In the genomic region with DNA sequence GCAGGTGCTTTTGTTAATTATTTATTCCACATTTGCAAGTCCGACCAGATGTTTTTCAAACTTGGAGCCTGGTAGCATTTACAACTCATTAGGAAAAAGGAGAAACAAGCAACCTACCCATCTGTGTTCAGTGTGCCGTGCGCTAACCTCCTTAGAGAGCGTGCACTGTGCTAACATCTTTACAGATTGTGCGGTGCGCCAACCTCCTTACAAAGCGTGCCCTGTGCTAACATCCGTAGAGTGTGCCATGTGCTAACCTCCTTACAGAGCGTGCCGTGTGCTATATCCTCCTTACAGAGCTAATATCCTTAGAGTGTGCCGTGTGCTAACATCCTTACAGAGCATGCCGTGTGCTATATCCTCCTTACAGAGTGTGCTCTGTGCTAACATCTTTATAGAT, we compare ENCODE assay signal across 24 mouse cellular contexts.
DNase-seq lines count a peak whose midpoint lies in the region; ATAC-seq lines count a peak whose summit lies in the region.
"Had no signal": no experiment of that assay in that cellular context is flagged by ENCODE, and none has a peak within 500 bp of the region (broad histone marks: within the 10 kb centered on the region; RNA-seq: fewer than 3 reads in every experiment).

No protein-coding gene starts in this region.

- H3K9me3 ChIP-seq in forebrain, embryonic 13.5 days (replicated peaks), result no peaks in the 10 kb centered on the region
- no peaks in the 10 kb centered on the region for H3K9me3 ChIP-seq in forebrain, embryonic 11.5 days (ENCODE audit: control insufficient read depth, low read length)
- H3K9me3 ChIP-seq in megakaryocyte, embryonic 14.5 days, result 0 out of 2 replicates have a peak, but pooled peaks cover 5% of the 10 kb centered on the region
- H3K9me3 ChIP-seq in forebrain, embryonic 16.5 days (ENCODE audit: control insufficient read depth, low read length), result no peaks in the 10 kb centered on the region
- H3K9me3 ChIP-seq: embryonic facial prominence, embryonic 15.5 days; heart, embryonic 10.5 days; intestine, embryonic 15.5 days had no signal

- peak; percentile 71; the same call in 1 of the 2 replicates for ATAC-seq in forebrain, embryonic 13.5 days
- no peak; the same call in 1 of the 2 replicates for ATAC-seq in forebrain, embryonic 11.5 days (replicated peaks; ENCODE audit: low FRiP score)
- ATAC-seq in megakaryocyte, adult 5-6 weeks (ENCODE audit: poor library complexity, severe bottlenecking), result no peak
- ATAC-seq in forebrain, embryonic 16.5 days, result peak; percentile 62; the same call in 1 of the 2 replicates
- ATAC-seq: intestine, embryonic 15.5 days; Patski had no signal

- no peak overlapping the region for H3K27ac ChIP-seq in forebrain, embryonic 13.5 days
- no peak overlapping the region for H3K27ac ChIP-seq in forebrain, embryonic 11.5 days (ENCODE audit: low read depth, low read length)
- no peak overlapping the region for H3K27ac ChIP-seq in forebrain, embryonic 16.5 days (ENCODE audit: low read length)
- H3K27ac ChIP-seq: embryonic facial prominence, embryonic 15.5 days; heart, embryonic 10.5 days; hindbrain, embryonic 14.5 days; intestine, embryonic 15.5 days had no signal

- no peak for DNase-seq in forebrain, embryonic 11.5 days (ENCODE audit: low spot score)
- DNase-seq in brain, adult 2 months (ENCODE audit: low read depth, low spot score), result peak; percentile 41
- DNase-seq in embryo, embryonic 9.5 days (ENCODE audit: extremely low spot score), result no peak
- DNase-seq: adrenal gland, adult 2 months; adrenal gland, postnatal 25 days; cerebellum, adult 11 months; cerebellum, adult 8-10 months; cerebellum, postnatal 14 days; gastrocnemius, postnatal 10 days; heart, adult 18-20 months; heart, postnatal 10 days; heart, postnatal 4 days; kidney, adult 18-20 months had no signal

- H3K4me3 ChIP-seq in forebrain, embryonic 13.5 days, result no peak overlapping the region
- no peak overlapping the region for H3K4me3 ChIP-seq in forebrain, embryonic 11.5 days (ENCODE audit: low read depth, low read length)
- H3K4me3 ChIP-seq in megakaryocyte, embryonic 14.5 days (replicated peaks), result peak overlapping the region; percentile 38
- no peak overlapping the region for H3K4me3 ChIP-seq in forebrain, embryonic 16.5 days (replicated peaks; ENCODE audit: low read length)
- H3K4me3 ChIP-seq: embryonic facial prominence, embryonic 15.5 days; erythroblast, embryonic 14.5 days; heart, embryonic 10.5 days; intestine, embryonic 15.5 days had no signal

- H3K9ac ChIP-seq in forebrain, embryonic 13.5 days, result no peak overlapping the region
- H3K9ac ChIP-seq in forebrain, embryonic 11.5 days (ENCODE audit: low read length), result no peak overlapping the region
- no peak overlapping the region for H3K9ac ChIP-seq in forebrain, embryonic 16.5 days (replicated peaks; ENCODE audit: low read depth, low read length)
- H3K9ac ChIP-seq: embryonic facial prominence, embryonic 15.5 days; hindbrain, embryonic 14.5 days; intestine, embryonic 15.5 days had no signal

- no peak overlapping the region for H3K4me2 ChIP-seq in forebrain, embryonic 13.5 days
- H3K4me2 ChIP-seq in forebrain, embryonic 11.5 days (ENCODE audit: low read depth, low read length, severe bottlenecking), result no peak overlapping the region
- no peak overlapping the region for H3K4me2 ChIP-seq in forebrain, embryonic 16.5 days (ENCODE audit: low read length)
- H3K4me2 ChIP-seq: embryonic facial prominence, embryonic 15.5 days; hindbrain, embryonic 14.5 days; intestine, embryonic 15.5 days had no signal

- 84% methylated on average over 12 of the region's 12 CpGs for WGBS in forebrain, embryonic 13.5 days
- 92% methylated on average over 12 of the region's 12 CpGs for WGBS in forebrain, embryonic 11.5 days
- WGBS in forebrain, embryonic 16.5 days, result 73% methylated on average over 12 of the region's 12 CpGs

- H3K27me3 ChIP-seq in forebrain, embryonic 13.5 days, result no peaks in the 10 kb centered on the region
- no peaks in the 10 kb centered on the region for H3K27me3 ChIP-seq in forebrain, embryonic 11.5 days (ENCODE audit: control insufficient read depth, insufficient read depth, low read length)
- H3K27me3 ChIP-seq in megakaryocyte, embryonic 14.5 days (replicated peaks), result no peaks in the 10 kb centered on the region
- no peaks in the 10 kb centered on the region for H3K27me3 ChIP-seq in forebrain, embryonic 16.5 days (replicated peaks; ENCODE audit: control insufficient read depth, insufficient read depth, low read length)
- H3K27me3 ChIP-seq: CH12.LX; embryonic facial prominence, embryonic 15.5 days; intestine, embryonic 15.5 days had no signal

- 0 out of 2 replicates have a peak, but pooled peaks cover 6% of the 10 kb centered on the region for H3K4me1 ChIP-seq in forebrain, embryonic 13.5 days
- H3K4me1 ChIP-seq in forebrain, embryonic 11.5 days (replicated peaks; ENCODE audit: control insufficient read depth, insufficient read depth, low read length), result no peaks in the 10 kb centered on the region
- no peaks in the 10 kb centered on the region for H3K4me1 ChIP-seq in megakaryocyte, embryonic 14.5 days
- no peaks in the 10 kb centered on the region for H3K4me1 ChIP-seq in forebrain, embryonic 16.5 days (replicated peaks; ENCODE audit: control insufficient read depth, insufficient read depth, low read length)
- H3K4me1 ChIP-seq: embryonic facial prominence, embryonic 15.5 days; heart, embryonic 10.5 days; intestine, embryonic 15.5 days had no signal

- H3K36me3 ChIP-seq in forebrain, embryonic 13.5 days (ENCODE audit: poor library complexity, severe bottlenecking), result no peaks in the 10 kb centered on the region
- H3K36me3 ChIP-seq in forebrain, embryonic 11.5 days (ENCODE audit: control insufficient read depth, insufficient read depth, low read length), result no peaks in the 10 kb centered on the region
- no peaks in the 10 kb centered on the region for H3K36me3 ChIP-seq in megakaryocyte, embryonic 14.5 days (replicated peaks; ENCODE audit: low read length)
- no peaks in the 10 kb centered on the region for H3K36me3 ChIP-seq in forebrain, embryonic 16.5 days (ENCODE audit: control insufficient read depth, insufficient read depth)
- H3K36me3 ChIP-seq: embryonic facial prominence, embryonic 15.5 days; heart, embryonic 10.5 days; intestine, embryonic 15.5 days had no signal

Comparison
In these comparisons a context has a peak if more than half of its experiments do, and no peak if none do; other contexts are left out.
1. ATAC-seq: peak in forebrain, embryonic 13.5 days (single experiment) and forebrain, embryonic 16.5 days (single experiment); none in forebrain, embryonic 11.5 days (single experiment) and megakaryocyte, adult 5-6 weeks (single experiment).